Mouse (Mus musculus) lung, postnatal 36 days (tissue): ENCODE results near the gene Apopt1.
"Not testable (repeated sequence)": the region's sequence is repeated elsewhere in the genome, so short reads cannot be mapped to it uniquely, and the experiment has no call there.

Experiments
- DNase-seq: peaks from one replicate; pipeline ENCODE4 v3.0.0; 2022; ENCODE audit warnings: mixed read lengths

Apopt1 gene

GRCm38 (mm10) chr12:111710091-111710490 is 3.0 kb upstream of the Apopt1 start:
- DNase-seq: no peak

GRCm38 (mm10) chr12:111712476-111712875 is 585 bp upstream of the Apopt1 start:
- DNase-seq: no peak

DNA sequence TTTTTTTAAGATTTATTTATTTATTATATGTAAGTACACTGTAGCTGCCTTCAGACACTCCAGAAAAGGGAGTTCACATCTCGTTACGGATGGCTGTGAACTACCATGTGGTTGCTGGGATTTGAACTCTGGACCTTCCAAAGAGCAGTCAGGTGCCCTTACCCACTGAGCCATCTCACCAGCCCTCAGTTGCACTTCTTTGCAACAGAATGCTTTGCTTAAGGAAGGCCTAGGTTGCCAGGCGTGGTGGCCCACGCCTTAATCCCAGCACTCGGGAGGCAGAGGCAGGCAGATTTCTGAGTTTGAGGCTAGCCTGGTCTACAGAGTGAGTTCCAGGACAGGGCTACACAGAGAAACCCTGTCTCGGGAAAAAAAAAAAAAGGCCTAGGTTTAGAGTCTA is 819 bp downstream of the Apopt1 start:
- DNase-seq: not testable (repeated sequence)

GRCm38 (mm10) chr12:111716505-111716904 is 3.4 kb downstream of the Apopt1 start:
- no peak for DNase-seq

DNA sequence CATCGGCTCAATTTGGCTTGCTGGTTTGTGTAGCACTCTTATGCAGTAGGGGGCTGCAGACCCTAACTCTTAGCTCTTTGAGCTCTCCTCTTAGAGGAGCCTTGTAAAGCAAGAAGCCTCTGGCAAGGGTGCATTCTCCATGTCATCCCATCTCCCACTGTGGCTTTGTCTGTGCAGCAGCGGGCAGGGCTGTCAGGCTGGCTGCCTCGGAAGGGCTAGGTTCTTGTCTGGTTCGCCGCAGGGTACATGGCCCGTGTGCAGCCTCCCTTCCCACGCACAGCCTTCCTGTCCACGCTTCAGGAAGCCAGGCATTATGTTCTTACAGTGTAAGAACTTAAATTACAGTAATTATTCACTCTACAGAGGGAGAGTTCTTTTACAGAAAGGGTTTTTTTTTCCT is 5.6 kb downstream of the Apopt1 start:
- DNase-seq: no peak

DNA sequence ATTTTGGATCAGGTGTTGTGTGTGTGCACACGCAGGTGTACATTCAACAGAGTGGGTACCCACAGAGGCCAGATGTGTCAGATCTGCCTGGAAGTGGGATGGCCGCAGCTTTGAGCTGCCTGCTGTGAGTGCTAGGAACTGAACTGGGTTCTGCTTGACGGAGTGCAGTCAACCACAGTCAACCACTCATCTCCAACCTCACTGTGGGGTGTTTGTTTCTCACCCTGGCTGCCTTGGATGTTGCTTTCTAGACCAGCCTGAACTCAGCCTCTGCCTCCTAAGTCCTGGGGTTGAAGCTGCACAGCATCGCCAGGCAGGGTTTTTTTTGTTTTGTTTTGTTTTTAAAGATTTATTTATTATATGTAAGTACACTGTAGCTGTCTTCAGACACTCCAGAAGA is 7.2 kb downstream of the Apopt1 start:
- DNase-seq: no peak

DNA sequence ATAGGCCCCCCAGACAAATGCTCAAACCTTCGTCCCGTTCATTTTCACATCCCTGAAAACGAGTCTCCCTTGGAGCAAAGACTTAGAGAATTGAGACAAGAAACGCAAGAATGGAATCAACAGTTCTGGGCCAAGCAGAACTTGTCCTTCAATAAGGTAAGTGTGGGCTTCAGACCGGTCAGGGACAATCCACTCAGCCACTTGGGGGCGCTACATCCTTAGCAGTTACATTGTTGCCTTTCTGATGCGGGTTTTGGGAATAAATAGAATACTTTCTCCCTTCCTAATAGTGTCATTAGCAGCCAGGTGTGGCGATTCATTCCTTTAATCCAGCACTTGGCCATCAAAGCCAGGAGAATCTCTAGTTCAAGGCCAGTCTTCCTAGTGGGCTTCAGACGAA is 9.6 kb downstream of the Apopt1 start:
- DNase-seq: peak; percentile 68

DNA sequence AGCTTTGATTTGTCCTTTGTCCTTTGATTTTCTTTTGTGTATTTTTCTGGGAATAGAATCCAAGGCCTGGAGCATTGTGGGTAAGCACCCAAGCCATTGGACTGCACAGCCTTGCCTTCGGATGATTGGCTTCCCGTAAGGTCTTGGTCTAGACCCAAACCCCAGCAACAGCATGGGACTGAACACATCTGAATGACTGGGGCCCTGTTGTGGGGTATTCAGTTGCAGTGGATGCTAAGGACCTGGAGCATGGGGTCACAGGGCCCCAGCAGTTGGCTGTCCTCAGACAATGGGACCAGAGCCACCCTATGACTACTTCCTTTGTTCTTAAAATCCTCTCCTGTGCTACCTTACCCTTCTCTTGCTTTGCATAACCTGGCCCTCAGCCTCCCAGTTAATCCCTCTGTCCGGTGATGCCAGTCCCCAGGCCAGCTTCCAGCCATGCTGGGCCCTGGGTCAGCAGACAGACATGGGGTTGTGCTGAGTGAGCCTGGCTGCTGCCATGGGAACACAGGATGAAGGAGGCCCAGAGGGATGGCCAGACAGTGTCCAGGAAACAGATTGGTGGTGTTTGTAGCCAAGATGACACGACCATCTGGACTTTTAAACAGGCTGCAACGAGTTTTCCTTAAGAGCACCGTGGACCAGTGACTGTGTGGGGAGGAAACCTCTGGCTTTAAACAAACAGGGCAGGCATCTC is 11.7 kb downstream of the Apopt1 start:
- no peak for DNase-seq

DNA sequence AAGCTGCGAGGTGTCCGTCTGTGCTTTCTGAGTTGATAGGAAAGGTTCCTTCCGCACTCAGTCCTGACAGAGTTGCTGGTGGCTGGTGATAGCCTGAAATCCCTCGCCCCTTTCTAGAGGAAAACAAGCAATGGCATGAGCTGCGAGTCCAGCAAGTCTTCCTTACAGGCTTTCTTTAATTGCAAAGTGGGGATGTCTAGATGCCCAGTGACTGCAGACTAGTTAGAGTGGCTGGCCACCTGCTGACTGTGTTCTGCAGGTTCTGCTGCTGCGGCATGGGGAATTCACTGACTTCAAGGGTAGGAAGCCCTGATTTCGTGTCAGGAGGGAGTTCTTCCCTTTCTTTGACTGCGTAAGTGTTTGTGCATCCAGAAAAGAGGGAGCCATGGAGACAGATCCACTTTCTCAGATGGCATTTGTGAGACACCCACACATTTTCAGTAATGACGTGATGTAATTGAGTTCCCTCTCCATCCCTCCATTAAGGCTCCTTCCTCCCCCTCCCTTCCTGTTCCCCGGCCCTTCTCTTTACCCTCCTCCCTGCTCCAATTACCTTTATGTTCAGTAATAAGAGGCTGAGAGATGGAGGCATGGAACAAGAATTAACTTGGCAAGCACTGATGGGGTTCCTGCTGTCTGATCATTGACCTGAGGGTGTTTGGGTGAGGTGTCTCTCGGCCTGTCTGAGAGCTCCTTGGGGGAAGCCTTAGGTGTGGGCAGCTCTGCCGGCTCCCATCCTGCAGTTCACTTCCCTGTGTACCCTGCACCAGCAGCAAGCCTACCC is 12.5 kb downstream of the Apopt1 start:
- peak; percentile 37 for DNase-seq

GRCm38 (mm10) chr12:111726122-111726463 is 13.0 kb downstream of the Apopt1 start:
- DNase-seq: peak; percentile 78

DNA sequence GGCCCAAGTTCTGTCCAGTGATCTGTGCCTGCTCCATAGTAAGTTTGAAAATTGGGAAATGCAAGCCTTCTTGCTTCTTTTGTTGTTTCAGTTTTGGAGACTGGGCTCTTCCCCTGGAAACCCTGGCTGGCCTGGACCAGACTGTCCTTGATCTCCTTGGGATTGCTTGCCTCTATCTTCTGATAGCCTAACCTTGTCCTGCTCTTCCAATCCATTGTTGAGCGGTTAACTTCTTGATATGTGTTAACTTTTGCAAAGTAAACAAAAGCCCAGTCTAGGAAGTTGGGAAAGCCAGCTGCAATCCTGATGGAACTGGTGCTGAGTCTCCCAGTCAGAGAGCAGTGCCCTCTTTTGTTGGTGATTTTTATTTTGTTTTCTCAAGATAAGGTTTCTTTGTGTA is 14.9 kb downstream of the Apopt1 start:
- no peak for DNase-seq

- peak; percentile 91 for DNase-seq
Measured at GRCm38 (mm10) chr12:111731822-111732807, 19.1 kb downstream of the Apopt1 start.

DNA sequence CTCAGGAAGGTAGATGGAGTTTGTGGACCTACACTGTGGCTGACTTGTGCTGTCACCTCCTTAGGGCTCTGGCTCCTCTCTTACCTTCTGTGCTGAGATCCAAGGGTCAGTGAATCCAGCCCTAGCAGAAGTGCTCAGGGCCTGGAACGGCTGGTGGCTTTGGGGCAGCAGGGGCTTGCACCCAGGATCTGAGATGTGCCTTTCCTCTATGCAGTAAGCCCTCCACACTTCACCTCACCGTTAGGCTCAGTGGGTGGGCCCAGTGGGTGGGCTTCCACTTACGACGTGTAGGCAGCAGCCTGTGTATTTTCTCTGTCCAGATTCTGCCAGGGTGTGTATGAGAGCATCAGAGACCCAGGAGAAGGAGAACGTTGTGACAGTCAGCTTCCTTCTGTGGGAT is 19.9 kb downstream of the Apopt1 start:
- DNase-seq: no peak

DNA sequence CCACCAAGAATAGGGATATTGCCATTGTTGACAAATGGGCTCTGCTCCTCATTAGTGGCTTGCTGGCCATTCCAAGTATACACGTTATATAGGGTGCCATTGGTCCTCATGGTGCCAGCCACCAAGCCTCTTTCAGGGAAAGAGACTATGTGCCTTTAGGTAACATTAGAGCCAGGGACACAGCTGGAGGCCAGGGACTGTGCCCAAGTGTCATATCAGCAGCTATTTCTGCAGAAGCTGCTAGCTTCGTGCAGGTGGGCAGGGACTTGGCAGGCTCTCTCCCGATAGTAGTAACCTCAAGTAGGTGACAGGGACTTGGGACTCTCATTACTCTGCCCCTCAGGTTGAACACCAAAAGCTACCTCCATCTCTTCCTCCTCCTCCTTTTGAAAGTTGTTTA is 21.9 kb downstream of the Apopt1 start:
- no peak for DNase-seq

GRCm38 (mm10) chr12:111736676-111737075 is 23.6 kb downstream of the Apopt1 start:
- not testable (repeated sequence) for DNase-seq

GRCm38 (mm10) chr12:111737370-111737769 is 24.3 kb downstream of the Apopt1 start:
- DNase-seq: no peak

GRCm38 (mm10) chr12:111738754-111739153 is 25.7 kb downstream of the Apopt1 start:
- DNase-seq: peak; percentile 91

DNA sequence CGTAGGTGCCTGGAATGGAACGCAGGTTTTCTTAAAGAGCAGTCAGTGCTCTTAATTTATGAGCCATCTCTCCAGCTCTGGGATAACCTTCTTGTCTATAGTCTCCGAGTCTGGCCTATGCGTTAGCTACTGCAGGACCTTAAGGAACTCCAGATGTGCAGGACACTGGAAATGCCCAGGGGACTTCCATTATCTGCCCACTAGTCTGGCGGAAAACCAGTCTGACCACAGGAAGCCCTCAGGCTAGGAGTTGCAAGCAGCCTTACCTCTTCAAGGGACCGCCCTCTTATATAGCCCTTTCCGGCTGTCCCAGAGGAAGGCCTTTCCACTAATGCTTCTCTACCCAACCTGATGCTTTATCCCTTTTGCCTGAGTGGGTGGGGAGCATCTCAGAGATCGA is 28.3 kb downstream of the Apopt1 start:
- DNase-seq: no peak

GRCm38 (mm10) chr12:111743419-111743818 is 30.4 kb downstream of the Apopt1 start:
- DNase-seq: peak; percentile 62

DNA sequence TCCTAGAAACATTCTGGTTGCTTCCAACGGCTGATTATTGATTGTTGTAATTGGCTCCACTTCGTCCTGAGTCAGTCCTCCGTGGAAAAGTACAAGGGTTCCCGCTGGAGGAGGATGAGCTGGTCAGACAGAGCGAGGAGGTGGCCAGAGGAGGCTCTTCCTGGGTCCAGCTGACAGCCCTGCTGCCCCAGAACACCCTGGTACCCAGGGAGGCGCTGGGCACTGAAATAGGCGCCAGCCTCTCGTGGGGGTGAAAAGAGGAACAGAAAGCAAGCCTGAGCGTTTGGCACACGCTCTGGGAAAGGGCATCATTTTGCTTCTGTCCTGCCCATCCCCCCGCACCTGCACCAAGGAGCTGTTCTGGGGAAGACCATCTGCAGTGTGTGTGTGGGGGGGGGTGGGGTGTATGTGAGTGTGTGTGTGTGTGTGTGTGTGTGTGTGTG is 30.9 kb downstream of the Apopt1 start:
- peak; percentile 43 for DNase-seq

DNA sequence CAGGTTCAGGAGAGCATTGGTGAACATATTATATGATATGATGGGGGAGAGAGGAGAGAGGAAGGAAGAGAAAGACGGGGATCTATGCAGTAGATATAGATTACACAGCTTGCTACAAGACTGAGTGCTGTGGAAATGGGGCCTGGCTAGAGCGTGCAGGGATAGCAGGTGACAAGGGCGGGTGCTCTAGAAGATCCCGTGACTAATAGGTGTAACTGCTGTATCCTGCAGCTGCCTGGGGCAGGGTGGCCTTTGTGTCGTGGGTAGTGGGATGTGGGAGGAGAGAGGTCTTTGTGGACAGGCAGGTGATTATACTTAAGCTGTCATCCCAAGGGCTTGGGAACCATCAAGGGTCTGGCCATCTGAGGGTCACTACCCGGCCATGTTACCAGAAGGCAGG is 32.2 kb downstream of the Apopt1 start:
- DNase-seq: no peak

DNA sequence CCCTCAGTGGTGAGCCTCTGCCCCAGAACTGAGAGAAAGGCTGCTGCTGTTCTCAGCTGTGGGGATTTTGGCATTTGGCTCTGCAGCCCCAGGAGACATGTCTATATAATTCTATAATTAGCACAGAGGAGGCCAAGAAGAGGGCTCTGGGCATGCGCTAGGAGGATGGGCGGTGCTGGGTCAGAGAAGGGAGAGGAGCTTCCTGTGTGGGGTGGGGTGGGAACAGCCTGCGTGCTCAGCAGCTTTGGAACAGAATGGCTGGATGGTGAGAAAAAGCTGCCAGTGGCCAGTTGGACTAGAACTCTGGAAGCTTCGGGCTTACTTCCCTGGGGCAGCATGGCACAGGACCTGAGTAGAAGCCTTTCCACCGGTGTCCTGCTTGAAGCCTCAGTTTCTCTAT is 33.0 kb downstream of the Apopt1 start:
- peak; percentile 85 for DNase-seq

- DNase-seq: no peak
Measured at GRCm38 (mm10) chr12:111747421-111747820, 34.4 kb downstream of the Apopt1 start.
